Mouse (Mus musculus): ENCODE data around the gene Ino80b. TPM values are rescaled to one million over a fixed set of nuclear protein-coding genes. Genes with fewer than 3 reads are reported as not detected.

The Ino80b gene
- polyA plus RNA-seq, 1 experiment from 2014 or later: 6.3 TPM

- Histone ChIP-seq H3K4me2 (no peak overlapping the region), H3K27me3 (peaks cover 68% of the 10 kb centered on the region), H3K4me3 (replicated peaks) (no peak overlapping the region), H3K27ac (no peak overlapping the region), H3K9ac (no peak overlapping the region), H3K4me1 (replicated peaks) (peaks cover 46% of the 10 kb centered on the region), H3K9me3 (replicated peaks) (no peaks in the 10 kb centered on the region), H3K36me3 (no peaks in the 10 kb centered on the region)
- DNase-seq: no peak
- no peak for ATAC-seq (ENCODE audit: low read depth)
- WGBS (ENCODE audit: insufficient replicate concordance): 85% methylated on average over 8 of the region's 8 CpGs
Observed at GRCm38 (mm10) chr6:83140044-83140443, 14.8 kb upstream of the Ino80b start.

- peak; percentile 32 for ATAC-seq (ENCODE audit: low read depth)
- Histone ChIP-seq H3K4me1 (replicated peaks) (peaks cover 52% of the 10 kb centered on the region), H3K9me3 (replicated peaks) (no peaks in the 10 kb centered on the region), H3K27ac (peak overlapping the region; percentile 88), H3K4me2 (peak overlapping the region; percentile 69), H3K27me3 (peaks cover 74% of the 10 kb centered on the region), H3K9ac (peak overlapping the region; percentile 73; the same call in 1 of the 2 replicates), H3K36me3 (no peaks in the 10 kb centered on the region), H3K4me3 (replicated peaks) (peak overlapping the region; percentile 59)
- WGBS (ENCODE audit: insufficient replicate concordance): 2% methylated on average over 11 of the region's 11 CpGs
- DNase-seq: no peak
Observed at GRCm38 (mm10) chr6:83138056-83138455, 12.8 kb upstream of the Ino80b start.

GRCm38 (mm10) chr6:83137576-83137950 lies 12.3 kb upstream of the Ino80b start:
- peak overlapping the region; percentile 69 for H3K4me2 ChIP-seq
- 0% methylated on average over 12 of the region's 12 CpGs for WGBS (ENCODE audit: insufficient replicate concordance)
- no peaks in the 10 kb centered on the region for H3K36me3 ChIP-seq
- peaks cover 54% of the 10 kb centered on the region for H3K4me1 ChIP-seq (replicated peaks)
- H3K9me3 ChIP-seq (replicated peaks): no peaks in the 10 kb centered on the region
- peak overlapping the region; percentile 59 for H3K4me3 ChIP-seq (replicated peaks)
- DNase-seq (peak; percentile 50), ATAC-seq (ENCODE audit: low read depth) (peak; percentile 66)
- peak overlapping the region; percentile 73 for H3K9ac ChIP-seq
- peak overlapping the region; percentile 88 for H3K27ac ChIP-seq
- peaks cover 70% of the 10 kb centered on the region for H3K27me3 ChIP-seq

GRCm38 (mm10) chr6:83136881-83137575 lies 11.8 kb upstream of the Ino80b start:
- peaks cover 52% of the 10 kb centered on the region for H3K4me1 ChIP-seq (replicated peaks)
- DNase-seq (no peak), ATAC-seq (ENCODE audit: low read depth) (peak; percentile 33)
- no peaks in the 10 kb centered on the region for H3K36me3 ChIP-seq
- H3K9me3 ChIP-seq (replicated peaks): no peaks in the 10 kb centered on the region
- peak overlapping the region; percentile 69 for H3K4me2 ChIP-seq
- peaks cover 65% of the 10 kb centered on the region for H3K27me3 ChIP-seq
- H3K27ac ChIP-seq: peak overlapping the region; percentile 88
- 3% methylated on average over 26 of the region's 26 CpGs for WGBS (ENCODE audit: insufficient replicate concordance)
- H3K4me3 ChIP-seq (replicated peaks): peak overlapping the region; percentile 59
- H3K9ac ChIP-seq: peak overlapping the region; percentile 73

DNA sequence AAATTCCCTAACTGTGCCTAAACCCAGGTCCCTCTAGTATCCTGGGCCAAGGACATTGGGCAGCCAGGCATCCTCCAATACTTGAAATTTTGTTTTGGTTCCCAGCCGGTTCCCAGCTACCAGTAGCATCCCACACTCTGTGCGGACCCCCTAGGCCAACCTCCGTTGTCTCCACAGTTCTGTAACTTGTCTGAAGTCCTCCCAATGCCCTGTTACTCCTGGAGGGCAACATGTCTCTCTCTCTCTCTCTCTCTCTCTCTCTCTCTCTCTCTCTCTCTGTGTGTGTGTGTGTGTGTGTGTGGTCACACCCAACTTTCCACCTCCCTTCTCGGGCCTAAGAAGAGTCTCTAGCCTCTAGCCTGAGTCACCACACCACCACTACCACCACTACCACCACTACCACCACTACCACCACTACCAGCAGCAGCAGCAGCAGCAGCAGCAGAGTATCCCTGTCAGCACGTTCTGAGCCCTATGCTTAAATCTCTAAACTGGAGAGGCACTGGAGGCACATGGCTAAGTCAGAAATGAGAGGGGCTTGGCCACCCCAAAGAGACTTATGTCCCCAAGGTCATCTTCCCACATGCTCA lies 11.2 kb upstream of the Ino80b start:
- Histone ChIP-seq H3K4me1 (replicated peaks) (peaks cover 53% of the 10 kb centered on the region), H3K9ac (peak overlapping the region; percentile 73), H3K36me3 (no peaks in the 10 kb centered on the region), H3K9me3 (replicated peaks) (no peaks in the 10 kb centered on the region), H3K27ac (peak overlapping the region; percentile 88), H3K4me2 (peak overlapping the region; percentile 69), H3K27me3 (peaks cover 58% of the 10 kb centered on the region), H3K4me3 (replicated peaks) (peak overlapping the region; percentile 59)
- DNase-seq: no peak
- WGBS (ENCODE audit: insufficient replicate concordance): 36% methylated on average over 5 of the region's 5 CpGs
- ATAC-seq (ENCODE audit: low read depth): no peak

GRCm38 (mm10) chr6:83135571-83136161 lies 10.4 kb upstream of the Ino80b start:
- Histone ChIP-seq H3K9ac (peak overlapping the region; percentile 73), H3K4me2 (peak overlapping the region; percentile 69), H3K4me1 (replicated peaks) (peaks cover 60% of the 10 kb centered on the region), H3K9me3 (replicated peaks) (no peaks in the 10 kb centered on the region), H3K4me3 (replicated peaks) (peak overlapping the region; percentile 59), H3K27me3 (peaks cover 54% of the 10 kb centered on the region), H3K27ac (0 out of 2 replicates have a peak overlapping the region, but pooled peaks have one; percentile 88), H3K36me3 (no peaks in the 10 kb centered on the region)
- DNase-seq (no peak), ATAC-seq (ENCODE audit: low read depth) (no peak)
- 26% methylated on average over 37 of the region's 37 CpGs for WGBS (ENCODE audit: insufficient replicate concordance)

DNA sequence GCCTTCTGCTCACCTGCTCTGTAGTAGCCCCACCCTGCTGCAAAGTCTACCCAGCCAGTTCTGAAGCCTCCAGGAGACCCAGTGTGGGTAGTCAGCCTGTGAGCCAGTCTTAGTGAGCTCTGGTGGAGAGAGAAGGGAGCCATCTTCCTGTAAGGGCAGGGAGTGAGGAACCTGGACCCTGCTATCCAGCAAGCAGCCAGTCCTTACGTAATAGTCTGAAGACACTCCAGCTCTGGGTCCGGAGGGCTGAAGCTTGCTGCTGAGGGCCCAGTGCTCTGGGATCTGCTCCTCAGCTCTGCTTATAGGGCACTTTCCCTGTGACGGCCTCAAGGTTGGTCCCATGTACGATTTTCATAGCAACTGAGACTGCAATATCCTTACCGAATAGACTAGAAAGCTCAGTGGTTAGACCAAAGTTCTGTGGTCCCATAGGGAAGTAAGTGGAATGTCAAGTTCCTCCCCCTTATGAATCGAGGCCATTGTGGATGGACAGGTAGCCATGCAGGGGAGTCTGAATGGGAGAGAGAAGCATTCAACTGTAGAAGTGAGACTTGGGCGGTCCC lies 9.8 kb upstream of the Ino80b start, which contains the start of gene Rtkn:
TSS of gene Rtkn (plus strand) at position 513 of the 563 bp plus-strand sequence.
- Histone ChIP-seq H3K9ac (peak within 1 kb of the TSS; percentile 73), H3K9me3 (replicated peaks) (no peaks in the 10 kb centered on the region), H3K4me3 (replicated peaks) (peak within 1 kb of the TSS; percentile 59), H3K27me3 (peaks cover 53% of the 10 kb centered on the region), H3K4me2 (peak within 1 kb of the TSS; percentile 69), H3K27ac (peak within 1 kb of the TSS; percentile 88), H3K4me1 (replicated peaks) (peaks cover 61% of the 10 kb centered on the region), H3K36me3 (no peaks in the 10 kb centered on the region)
- DNase-seq (no peak), ATAC-seq (ENCODE audit: low read depth) (no peak)
- WGBS (ENCODE audit: insufficient replicate concordance): 64% methylated on average over 7 of the region's 7 CpGs

DNA sequence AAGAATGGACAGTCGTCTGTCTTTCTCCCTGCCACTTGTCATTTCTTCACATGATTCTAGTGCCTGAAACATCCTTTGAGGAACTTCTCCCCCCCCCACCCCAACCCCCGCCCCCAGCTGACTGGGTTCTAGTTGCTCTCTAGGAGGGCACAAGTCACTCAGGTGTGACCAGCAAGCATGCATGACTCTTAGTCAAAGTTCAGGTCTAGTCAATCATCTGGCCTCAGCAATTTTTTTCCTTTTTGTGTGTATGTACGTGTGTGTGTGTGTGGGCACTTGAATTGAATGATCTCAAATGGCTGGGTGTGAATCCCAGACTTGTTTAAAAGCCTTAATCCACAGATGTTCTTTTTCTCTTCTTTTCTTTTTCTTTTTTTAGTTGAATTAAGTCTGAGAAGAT lies 9.0 kb upstream of the Ino80b start:
- Histone ChIP-seq H3K9ac (no peak overlapping the region), H3K27me3 (peaks cover 45% of the 10 kb centered on the region), H3K9me3 (replicated peaks) (no peaks in the 10 kb centered on the region), H3K4me2 (no peak overlapping the region), H3K4me1 (replicated peaks) (peaks cover 61% of the 10 kb centered on the region), H3K4me3 (replicated peaks) (no peak overlapping the region), H3K36me3 (no peaks in the 10 kb centered on the region), H3K27ac (no peak overlapping the region)
- DNase-seq: no peak
- 51% methylated on average over 3 of the region's 3 CpGs for WGBS (ENCODE audit: insufficient replicate concordance)
- no peak for ATAC-seq (ENCODE audit: low read depth)

GRCm38 (mm10) chr6:83132176-83132919 lies 7.1 kb upstream of the Ino80b start:
- WGBS (ENCODE audit: insufficient replicate concordance): 61% methylated on average over 9 of the region's 9 CpGs
- ATAC-seq (ENCODE audit: low read depth) (peak; percentile 18; the same call in 1 of the 2 replicates), DNase-seq (no peak)
- no peak overlapping the region for H3K9ac ChIP-seq
- no peaks in the 10 kb centered on the region for H3K9me3 ChIP-seq (replicated peaks)
- peaks cover 30% of the 10 kb centered on the region for H3K27me3 ChIP-seq
- H3K4me1 ChIP-seq (replicated peaks): peaks cover 44% of the 10 kb centered on the region
- H3K27ac ChIP-seq: peak overlapping the region; percentile 67
- no peak overlapping the region for H3K4me2 ChIP-seq
- no peak overlapping the region for H3K4me3 ChIP-seq (replicated peaks)
- no peaks in the 10 kb centered on the region for H3K36me3 ChIP-seq

DNA sequence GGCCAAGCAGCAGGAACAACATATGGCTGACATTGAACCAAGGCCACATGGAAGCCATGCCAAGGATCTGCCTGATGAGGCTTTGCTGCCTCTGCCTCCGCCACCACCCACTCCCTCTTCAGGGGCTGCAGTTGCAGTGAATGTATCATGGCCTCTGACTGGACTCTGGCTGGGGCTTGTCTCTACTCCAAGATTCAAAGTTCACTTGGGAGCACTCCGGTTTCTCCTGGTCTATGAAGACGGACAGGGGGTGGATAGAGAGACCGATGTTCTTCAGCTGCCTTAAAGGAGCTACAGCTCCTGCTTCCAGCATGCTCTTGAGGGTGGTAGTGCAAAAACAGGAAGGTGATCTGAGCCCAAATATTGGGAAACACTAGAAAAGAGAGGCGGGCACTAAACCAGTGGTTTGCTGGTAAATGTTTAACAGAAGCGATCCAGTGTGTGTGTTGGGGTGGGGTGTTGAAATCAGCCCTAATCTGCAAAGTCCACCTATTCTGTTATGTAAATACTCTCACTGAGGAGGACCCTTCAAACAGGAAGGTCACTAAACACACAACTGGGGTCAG lies 6.3 kb upstream of the Ino80b start:
- no peak for DNase-seq
- H3K27me3 ChIP-seq: peaks cover 22% of the 10 kb centered on the region
- peaks cover 36% of the 10 kb centered on the region for H3K4me1 ChIP-seq (replicated peaks)
- no peaks in the 10 kb centered on the region for H3K36me3 ChIP-seq
- WGBS (ENCODE audit: insufficient replicate concordance): 46% methylated on average over 6 of the region's 6 CpGs
- H3K27ac ChIP-seq: peak overlapping the region; percentile 78
- H3K9ac ChIP-seq: no peak overlapping the region
- no peak overlapping the region for H3K4me3 ChIP-seq (replicated peaks)
- peak overlapping the region; percentile 11; the same call in 1 of the 2 replicates for H3K4me2 ChIP-seq
- H3K9me3 ChIP-seq (replicated peaks): no peaks in the 10 kb centered on the region
- ATAC-seq (ENCODE audit: low read depth): peak; percentile 69

All from liver, embryonic 13.5 days (tissue).